Mouse (Mus musculus) spleen, postnatal 14 days (tissue): ENCODE results near the gene Ankmy1.

Source experiments
- DNase-seq, 2 experiments: peaks; one replicate each; pipeline ENCODE4 v3.0.0; 2021 to 2022; ENCODE audit warnings: low spot score in 2 of 2

Gene Ankmy1

GRCm38 (mm10) chr1:92902786-92903185 is at the start of gene Ankmy1:
Gene Ankmy1 (minus strand): TSS chr1:92902906.
- DNase-seq = no peak

GRCm38 (mm10) chr1:92950607-92951006 is 47.9 kb upstream of the Ankmy1 start, which contains the start of gene Gpr35:
Gene Gpr35 (plus strand): TSS chr1:92950865.
- no peak for DNase-seq

- no peak for DNase-seq
Measured at GRCm38 (mm10) chr1:92949426-92949825, 46.7 kb upstream of the Ankmy1 start.

GRCm38 (mm10) chr1:92947966-92948365 is 45.3 kb upstream of the Ankmy1 start:
- no peak for DNase-seq

- DNase-seq = no peak
Measured at GRCm38 (mm10) chr1:92943219-92943989, 40.7 kb upstream of the Ankmy1 start.

- no peak for DNase-seq
Measured at GRCm38 (mm10) chr1:92939746-92940145, 37.0 kb upstream of the Ankmy1 start.

- DNase-seq = no peak
Measured at GRCm38 (mm10) chr1:92937797-92938196, 35.1 kb upstream of the Ankmy1 start.

GRCm38 (mm10) chr1:92936467-92936866 is 33.8 kb upstream of the Ankmy1 start:
- no peak for DNase-seq

GRCm38 (mm10) chr1:92935977-92936376 is 33.3 kb upstream of the Ankmy1 start:
- no peak for DNase-seq

- DNase-seq = peak; percentile 47 to 53
Measured at GRCm38 (mm10) chr1:92935054-92935962, 32.6 kb upstream of the Ankmy1 start.

GRCm38 (mm10) chr1:92934182-92934827 is 31.6 kb upstream of the Ankmy1 start, which contains the start of gene Capn10:
Gene Capn10 (plus strand): TSS chr1:92934376.
- peak; percentile 75 to 78 for DNase-seq

GRCm38 (mm10) chr1:92933611-92934010 is 30.9 kb upstream of the Ankmy1 start:
- DNase-seq = no peak

- no peak for DNase-seq
Measured at GRCm38 (mm10) chr1:92930171-92930706, 27.5 kb upstream of the Ankmy1 start.

GRCm38 (mm10) chr1:92921496-92921895 is 18.8 kb upstream of the Ankmy1 start:
- DNase-seq = no peak

- DNase-seq = no peak
Measured at GRCm38 (mm10) chr1:92920474-92921200, 17.9 kb upstream of the Ankmy1 start.

GRCm38 (mm10) chr1:92919775-92920174 is 17.1 kb upstream of the Ankmy1 start:
- no peak for DNase-seq

GRCm38 (mm10) chr1:92919151-92919550 is 16.4 kb upstream of the Ankmy1 start:
- no peak for DNase-seq

GRCm38 (mm10) chr1:92916725-92917124 is 14.0 kb upstream of the Ankmy1 start:
- DNase-seq = no peak

GRCm38 (mm10) chr1:92914993-92915392 is 12.3 kb upstream of the Ankmy1 start:
- DNase-seq = no peak

- DNase-seq = no peak
Measured at GRCm38 (mm10) chr1:92914239-92914638, 11.5 kb upstream of the Ankmy1 start.

- DNase-seq = no peak
Measured at GRCm38 (mm10) chr1:92912286-92912685, 9.6 kb upstream of the Ankmy1 start.
